Mouse (Mus musculus) kidney, adult 2 months (tissue): ENCODE measurements at regions not wholly inside any gene's neighbourhood (a gene's known extent, or its start where the extent isn't known, plus 50 kb on each side); places are given as distances from the start of the nearest gene placed in this dataset.
A peak's percentile ranks its signal among the peaks of the same experiment; 100 is the strongest.

Experiments
- DNase-seq: peaks from one replicate; pipeline ENCODE4 v3.0.0; 2021
- H3K27ac ChIP-seq: fragments of 200-500 bp; 2 replicates; pipeline ENCODE4 v1.5.1; 2012; ENCODE audit warnings: low read depth, low read length, control low read depth, inconsistent platforms; ENCODE audit not compliant: insufficient read depth
- H3K27me3 ChIP-seq: fragments of 200-500 bp; replicated peaks from 2 replicates; pipeline ENCODE4 v1.6.1; 2012; ENCODE audit warnings: mild to moderate bottlenecking, moderate library complexity, low read length, inconsistent platforms; ENCODE audit not compliant: control insufficient read depth, insufficient read depth
- H3K36me3 ChIP-seq: fragments of 200-500 bp; 2 replicates; pipeline ENCODE4 v1.6.1; 2012; ENCODE audit warnings: mild to moderate bottlenecking, moderate library complexity, low read length, inconsistent platforms; ENCODE audit not compliant: control insufficient read depth, insufficient read depth
- H3K4me1 ChIP-seq: fragments of 200-500 bp; 2 replicates; pipeline ENCODE4 v1.6.1; 2011; ENCODE audit warnings: low read length; ENCODE audit not compliant: control insufficient read depth, insufficient read depth
- H3K4me3 ChIP-seq: fragments of 200-500 bp; 2 replicates; pipeline ENCODE4 v1.5.1; 2011; ENCODE audit warnings: mild to moderate bottlenecking, low read depth, low read length, control low read depth; ENCODE audit not compliant: insufficient read depth
- CTCF ChIP-seq: fragments of 200-500 bp; conservative IDR thresholded peaks from 2 replicates; pipeline ENCODE4 v1.5.1; 2011; ENCODE audit warnings: low read depth, mild to moderate bottlenecking, control low read depth, low read length, moderate library complexity, mixed read lengths; ENCODE audit not compliant: insufficient read depth, insufficient read length
- POLR2A ChIP-seq: fragments of 200-500 bp; IDR thresholded peaks from one replicate; pipeline ENCODE4 v1.6.1; 2011; ENCODE audit warnings: low read depth, low read length, control low read depth
- WGBS: fragments of 180-500 bp; shearing (Covaris S2); methylation state at CpG from one replicate; pipeline ENCODE4 v1.1.7; 2018; 5-methylcytosine and 5-hydroxymethylcytosine counted together

DNA sequence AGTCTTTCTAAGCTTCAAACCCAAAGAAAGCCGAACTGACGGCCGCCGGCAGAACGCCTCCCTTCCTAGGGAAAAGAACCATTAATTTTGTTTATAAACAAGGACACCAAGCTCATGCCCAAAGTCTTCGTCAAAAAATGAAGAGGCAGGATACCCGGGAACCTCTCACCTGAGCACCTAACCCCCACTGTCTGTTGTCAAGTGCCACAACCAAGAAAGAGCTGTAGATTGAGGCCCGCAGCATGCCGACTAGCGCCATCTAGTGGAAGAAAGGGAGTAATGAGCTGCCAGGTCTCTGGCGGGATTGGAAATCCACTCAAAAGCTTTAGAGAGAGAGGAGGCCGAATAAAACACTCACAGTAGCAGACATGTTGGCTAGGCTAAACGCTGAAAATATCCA is 146.4 kb downstream of the Zfp365 start:
- no peak overlapping the region for H3K27ac ChIP-seq
- peak; percentile 54 for DNase-seq
- no peaks in the 10 kb centered on the region for H3K36me3 ChIP-seq
- H3K27me3 ChIP-seq = no peaks in the 10 kb centered on the region
- no peak overlapping the region for H3K4me3 ChIP-seq
- 40% methylated on average over 13 of the region's 13 CpGs for WGBS
- no peak for TF ChIP-seq POLR2A
- peak; percentile 85 for TF ChIP-seq CTCF
- no peaks in the 10 kb centered on the region for H3K4me1 ChIP-seq

DNA sequence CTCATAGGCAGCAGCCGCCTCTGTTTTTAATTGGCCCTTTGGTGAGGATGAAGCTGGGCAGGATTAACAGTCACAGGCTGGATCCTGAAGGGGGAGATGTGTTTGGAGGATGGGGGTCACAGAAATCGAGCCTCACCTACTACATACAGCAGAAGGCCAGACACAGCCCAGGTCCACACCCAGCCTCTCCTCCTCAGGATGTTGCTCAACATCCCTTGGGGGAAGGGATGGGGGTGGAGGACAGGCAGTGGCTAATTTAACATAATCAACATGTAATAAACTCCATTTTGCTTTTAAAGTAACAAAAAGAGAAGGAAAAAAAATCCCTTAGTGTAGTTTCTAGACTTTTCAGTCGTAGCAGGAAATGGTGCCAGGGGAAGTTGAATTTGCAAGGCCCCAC is 152.0 kb downstream of the Zfp365 start:
- peak; percentile 27 for DNase-seq
- Histone ChIP-seq H3K4me3 (no peak overlapping the region), H3K4me1 (no peaks in the 10 kb centered on the region), H3K27ac (no peak overlapping the region), H3K27me3 (no peaks in the 10 kb centered on the region), H3K36me3 (no peaks in the 10 kb centered on the region)
- TF ChIP-seq CTCF = no peak
- no peak for TF ChIP-seq POLR2A
- 39% methylated on average over 3 of the region's 3 CpGs for WGBS

DNA sequence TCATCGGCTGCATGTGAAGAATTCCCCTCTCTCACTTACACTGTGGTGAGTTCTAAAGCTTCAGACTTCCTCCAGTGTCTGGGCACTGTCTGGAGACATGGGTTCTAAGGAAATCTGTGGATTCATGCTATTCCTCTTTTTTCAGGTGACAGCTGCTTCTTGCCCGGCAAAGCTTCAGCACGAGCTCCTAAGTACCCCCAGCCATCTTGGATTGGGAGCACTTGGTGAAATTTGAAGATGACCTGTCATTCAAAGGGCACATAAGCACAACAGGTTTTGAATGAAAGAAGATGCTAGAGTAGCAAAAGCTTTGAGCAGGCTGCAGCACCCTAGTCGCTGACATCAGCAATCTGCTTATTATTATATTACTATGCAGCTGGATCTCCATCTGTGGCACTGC is 164.3 kb downstream of the Zfp365 start:
- DNase-seq = no peak
- H3K36me3 ChIP-seq = no peaks in the 10 kb centered on the region
- H3K4me1 ChIP-seq = no peaks in the 10 kb centered on the region
- TF ChIP-seq CTCF = no peak
- TF ChIP-seq POLR2A = no peak
- WGBS = 88% methylated on average over 4 of the region's 4 CpGs
- H3K4me3 ChIP-seq = no peak overlapping the region
- H3K27me3 ChIP-seq = no peaks in the 10 kb centered on the region
- H3K27ac ChIP-seq = no peak overlapping the region

DNA sequence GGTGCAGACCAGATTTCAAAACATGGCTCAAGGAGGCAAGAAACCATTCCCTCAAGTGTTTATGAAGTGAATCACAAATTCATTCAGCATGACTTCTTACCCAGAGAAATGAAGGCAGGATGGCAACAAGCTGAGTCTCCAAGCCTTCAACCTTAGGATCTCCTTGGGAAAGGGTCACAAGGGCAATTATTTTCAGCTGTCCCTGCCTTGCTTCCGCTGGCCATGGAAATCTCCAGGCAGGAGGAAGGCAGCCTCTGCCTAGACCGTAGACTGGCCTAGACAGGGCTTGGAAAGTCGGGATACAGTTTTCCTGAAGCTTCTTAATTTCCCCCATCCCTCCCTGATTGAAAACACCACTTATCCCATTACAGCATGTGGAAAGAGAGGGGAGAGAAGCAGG is 165.0 kb downstream of the Zfp365 start:
- DNase-seq = peak; percentile 27
- Histone ChIP-seq H3K4me1 (no peaks in the 10 kb centered on the region), H3K4me3 (no peak overlapping the region), H3K36me3 (no peaks in the 10 kb centered on the region), H3K27ac (peak overlapping the region; percentile 45; the same call in 1 of the 2 replicates), H3K27me3 (no peaks in the 10 kb centered on the region)
- TF ChIP-seq CTCF (no peak), POLR2A (no peak)
- WGBS = 60% methylated on average over 3 of the region's 3 CpGs

DNA sequence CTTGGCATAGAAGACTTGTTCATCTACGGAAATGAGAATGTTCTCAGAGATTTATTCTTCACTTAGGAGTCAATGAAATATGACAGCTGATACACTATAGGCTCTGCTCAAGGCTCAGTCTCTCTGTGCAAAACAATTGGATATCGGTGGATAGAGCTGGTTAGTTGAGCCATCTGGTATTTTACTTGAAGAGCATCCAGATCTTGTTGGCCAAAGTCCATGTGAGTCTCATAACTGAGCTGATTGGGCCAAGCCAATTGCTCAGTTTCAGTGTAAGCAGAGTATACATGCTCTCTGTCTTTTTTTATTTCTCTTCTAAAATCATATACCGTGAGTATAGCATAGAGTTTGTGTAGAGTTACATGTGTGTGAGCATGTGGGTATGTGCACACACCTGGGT is 166.3 kb downstream of the Zfp365 start:
- 0 out of 2 replicates have a peak, but pooled peaks cover 3% of the 10 kb centered on the region for H3K4me1 ChIP-seq
- H3K36me3 ChIP-seq = no peaks in the 10 kb centered on the region
- H3K27me3 ChIP-seq = no peaks in the 10 kb centered on the region
- DNase-seq = peak; percentile 28
- 83% methylated on average over 3 of the region's 3 CpGs for WGBS
- no peak overlapping the region for H3K27ac ChIP-seq
- no peak overlapping the region for H3K4me3 ChIP-seq
- TF ChIP-seq CTCF = no peak
- TF ChIP-seq POLR2A = no peak

DNA sequence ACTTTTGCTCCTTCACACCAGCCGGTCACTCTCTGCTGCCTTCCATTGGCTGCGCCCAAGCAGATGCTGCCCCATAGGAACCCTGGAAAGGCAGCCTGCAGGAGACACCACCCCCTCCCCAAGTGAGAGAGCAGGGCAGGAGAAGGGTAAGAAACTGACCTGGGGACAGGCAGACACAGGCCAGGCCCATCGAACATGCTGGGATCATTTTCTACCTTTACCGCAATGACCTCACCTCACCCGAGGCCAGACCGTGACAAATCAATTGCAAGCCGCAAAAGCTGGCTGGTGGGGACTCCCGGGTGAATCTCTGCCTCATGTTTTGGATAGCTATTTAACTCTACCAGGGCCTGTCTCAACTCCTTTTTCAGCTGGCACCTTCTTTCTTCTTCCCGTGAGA is 168.9 kb downstream of the Zfp365 start:
- WGBS = 73% methylated on average over 9 of the region's 9 CpGs
- no peak overlapping the region for H3K4me3 ChIP-seq
- H3K36me3 ChIP-seq = no peaks in the 10 kb centered on the region
- H3K27me3 ChIP-seq = no peaks in the 10 kb centered on the region
- H3K4me1 ChIP-seq = 0 out of 2 replicates have a peak, but pooled peaks cover 3% of the 10 kb centered on the region
- no peak overlapping the region for H3K27ac ChIP-seq
- DNase-seq = no peak
- no peak for TF ChIP-seq CTCF
- no peak for TF ChIP-seq POLR2A

DNA sequence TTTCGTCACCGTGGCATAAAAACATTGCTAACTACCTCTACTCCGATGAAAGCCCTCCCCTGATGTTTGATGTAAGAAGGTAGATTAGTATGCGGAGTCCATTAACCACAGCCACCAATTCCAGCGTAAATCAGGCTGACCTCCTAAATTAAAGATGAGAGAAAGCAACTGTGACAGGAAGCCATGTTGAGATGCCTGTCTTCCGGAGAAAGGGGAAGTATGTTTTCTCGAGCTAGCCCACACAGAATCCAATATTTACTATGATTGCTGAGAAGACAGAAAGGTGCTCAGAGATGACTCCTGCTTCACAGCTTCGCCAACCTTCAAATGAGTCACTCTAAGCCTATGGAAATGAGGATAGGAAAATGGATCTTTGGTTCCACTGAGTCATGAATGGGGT is 169.6 kb downstream of the Zfp365 start:
- DNase-seq = no peak
- 56% methylated on average over 8 of the region's 8 CpGs for WGBS
- Histone ChIP-seq H3K36me3 (no peaks in the 10 kb centered on the region), H3K27me3 (no peaks in the 10 kb centered on the region), H3K27ac (peak overlapping the region; percentile 86), H3K4me3 (no peak overlapping the region), H3K4me1 (0 out of 2 replicates have a peak, but pooled peaks cover 3% of the 10 kb centered on the region)
- TF ChIP-seq CTCF = no peak
- TF ChIP-seq POLR2A = no peak

DNA sequence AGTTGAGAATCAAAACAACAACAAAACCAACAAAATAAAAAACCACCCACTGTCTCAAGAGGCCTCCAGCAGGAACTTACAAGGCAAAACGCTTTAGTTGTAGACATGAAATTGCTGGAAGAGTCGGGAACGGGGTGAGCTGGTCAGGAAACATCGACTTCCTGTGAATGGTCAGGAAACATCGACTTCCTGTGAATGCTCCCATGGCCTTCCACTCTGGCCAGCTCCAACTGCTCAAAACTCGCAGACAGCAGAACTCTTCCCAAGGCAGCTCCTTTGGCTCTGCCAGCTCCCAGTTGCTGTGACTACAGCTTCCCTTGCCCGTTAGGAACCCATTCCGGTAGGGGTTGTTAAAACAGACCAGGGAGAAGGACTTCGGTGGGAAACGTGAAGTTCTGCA is 170.2 kb downstream of the Zfp365 start:
- H3K4me1 ChIP-seq = 0 out of 2 replicates have a peak, but pooled peaks cover 3% of the 10 kb centered on the region
- H3K27ac ChIP-seq = peak overlapping the region; percentile 86
- DNase-seq = peak; percentile 44

More for the DNA sequence above, 170.2 kb downstream of the Zfp365 start:
- H3K36me3 ChIP-seq = no peaks in the 10 kb centered on the region
- TF ChIP-seq POLR2A (no peak), CTCF (no peak)
- no peaks in the 10 kb centered on the region for H3K27me3 ChIP-seq
- WGBS = 54% methylated on average over 10 of the region's 10 CpGs
- no peak overlapping the region for H3K4me3 ChIP-seq
